ENCODE assay signal across 8 mouse cellular contexts in genomic region chr5:122707276-122708181, GRCm38 (mm10). TPM values are rescaled to one million over a fixed set of nuclear protein-coding genes. Genes with fewer than 3 reads are reported as not detected.
DNase-seq lines count a peak whose midpoint lies in the region; ATAC-seq lines count a peak whose summit lies in the region.

Gene P2rx4 (plus strand): TSS chr5:122707544.

- H3K36me3 ChIP-seq in hindbrain, embryonic 10.5 days: no peaks in the 10 kb centered on the region

- H3K27me3 ChIP-seq in hindbrain, embryonic 10.5 days (ENCODE audit: insufficient read depth, poor library complexity, severe bottlenecking): 0 out of 2 replicates have a peak, but pooled peaks cover 6% of the 10 kb centered on the region

- peak; percentile 61 for DNase-seq in MEL-GATA-1-ER (ENCODE audit: extremely low read depth, low read depth)
- DNase-seq in cerebellum, adult 8-10 months: peak; percentile 78
- peak; percentile 80 for DNase-seq in hindbrain, embryonic 10.5 days (ENCODE audit: low spot score)
- DNase-seq in layer of hippocampus, postnatal 10 days (ENCODE audit: low spot score in 2 of 2): peak; percentile 84 to 87
- peak; percentile 90 for DNase-seq in lung, postnatal 10 days
- peak; percentile 78 for DNase-seq in ovary, postnatal 36 days (ENCODE audit: low spot score)
- peak; percentile 87 for DNase-seq in thymus, postnatal 25 days

- ATAC-seq in frontal cortex, adult (ENCODE audit: low TSS enrichment): peak; percentile 82

- WGBS in hindbrain, embryonic 10.5 days: 1% methylated on average over 66 of the region's 66 CpGs

- peak within 1 kb of the TSS; percentile 78 for H3K4me3 ChIP-seq in hindbrain, embryonic 10.5 days

- H3K4me1 ChIP-seq in hindbrain, embryonic 10.5 days (replicated peaks): peaks cover 18% of the 10 kb centered on the region

- peak within 1 kb of the TSS; percentile 91 for H3K27ac ChIP-seq in hindbrain, embryonic 10.5 days

- H3K9me3 ChIP-seq in hindbrain, embryonic 10.5 days: no peaks in the 10 kb centered on the region

RNA-seq across cellular contexts. Expression of gene P2rx4, which starts in this region (rescaled TPM):
- polyA plus RNA-seq in hindbrain, embryonic 10.5 days (2016; fragmentation: Nextera tagmentation; extraction: Ambion mirVana): 5.8 and 6.2 TPM in 2 replicates
- 10 to 100 TPM in 1 of 2 experiments, 1 to 10 TPM in 1; 8.8 to 10.5 TPM for total RNA-seq in layer of hippocampus, postnatal 10 days (2021)

Comparison
In these comparisons a context has a peak if more than half of its experiments do, and no peak if none do; other contexts are left out.
1. Peak in every context shown above with its lines: DNase-seq, ATAC-seq, H3K4me3 ChIP-seq and H3K27ac ChIP-seq.